Mouse (Mus musculus) heart, embryonic 13.5 days (tissue): ENCODE measurements around the gene Ar. TPM values are rescaled to one million over a fixed set of nuclear protein-coding genes. Genes with fewer than 3 reads are reported as not detected.

Experiments
- ATAC-seq: fragments of 200-750 bp; cut with Nextera tagmentation; 2 replicates; pipeline ENCODE4 v1.8.0; 2017; ENCODE audit warnings: moderate TSS enrichment; ENCODE audit not compliant: insufficient number of reproducible peaks, low FRiP score, low TSS enrichment; ENCODE audit errors: extremely low read depth
- H3K27ac ChIP-seq: fragments of 300-500 bp; sonication (generic); replicated peaks from 2 replicates; pipeline ENCODE4 v1.5.1; 2015; ENCODE audit warnings: moderate library complexity, mild to moderate bottlenecking, inconsistent platforms
- H3K27me3 ChIP-seq: fragments of 300-500 bp; sonication (generic); replicated peaks from 2 replicates; pipeline ENCODE4 v1.6.1; 2015; ENCODE audit warnings: mild to moderate bottlenecking, inconsistent platforms
- H3K36me3 ChIP-seq: fragments of 300-500 bp; sonication (generic); 2 replicates; pipeline ENCODE4 v1.6.1; 2015; ENCODE audit warnings: mild to moderate bottlenecking, inconsistent platforms
- H3K4me1 ChIP-seq: fragments of 300-500 bp; sonication (generic); 2 replicates; pipeline ENCODE4 v1.6.1; 2015; ENCODE audit warnings: inconsistent platforms
- H3K4me2 ChIP-seq: fragments of 300-500 bp; sonication (generic); 2 replicates; pipeline ENCODE4 v1.6.1; 2015; ENCODE audit warnings: inconsistent platforms, mild to moderate bottlenecking, moderate library complexity
- H3K4me3 ChIP-seq: fragments of 300-500 bp; sonication (generic); 2 replicates; pipeline ENCODE4 v1.5.1; 2015; ENCODE audit warnings: moderate library complexity, mild to moderate bottlenecking, inconsistent platforms
- H3K9ac ChIP-seq: fragments of 300-500 bp; sonication (generic); 2 replicates; pipeline ENCODE4 v1.6.1; 2015; ENCODE audit warnings: inconsistent platforms, mild to moderate bottlenecking, moderate library complexity
- H3K9me3 ChIP-seq: fragments of 300-500 bp; sonication (generic); 2 replicates; pipeline ENCODE4 v1.6.1; 2016; ENCODE audit warnings: inconsistent platforms
- WGBS: fragments of 180-500 bp; shearing (Covaris S2); methylation state at CpG from one replicate; pipeline ENCODE4 v1.1.7; 2015; ENCODE audit warnings: mixed read lengths; 5-methylcytosine and 5-hydroxymethylcytosine counted together
- polyA plus RNA-seq: library from polyadenylated mRNA; unstranded; fragments of >200 nt; fragmentation: Nextera tagmentation; extraction: Ambion mirVana; gene quantifications from 2 replicates; pipeline ENCODE4 v1.2.1, GENCODE M21; 2015

Gene Ar
- polyA plus RNA-seq, 1 experiment from 2014 or later: 0.12 TPM

DNA sequence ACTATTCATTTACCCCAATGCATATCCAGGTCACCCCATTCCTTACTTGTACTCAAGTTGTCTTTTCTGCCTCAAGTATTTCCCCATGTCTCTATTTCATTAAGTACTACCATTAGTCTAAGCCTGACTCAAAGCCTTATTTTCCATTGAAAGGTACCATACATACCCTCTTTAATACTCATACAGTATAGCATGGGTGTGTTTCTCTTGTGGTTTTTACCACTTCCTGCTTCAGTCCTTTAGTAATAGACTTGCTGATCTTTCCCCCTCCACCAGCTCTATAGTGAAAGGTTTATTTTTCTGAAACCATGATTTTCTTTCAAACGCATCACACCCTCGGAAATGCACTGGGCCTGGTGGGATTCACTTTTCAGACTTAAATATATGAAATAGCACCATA is 117.2 kb downstream of the Ar start:
- H3K27ac ChIP-seq: no peak overlapping the region
- ATAC-seq: no peak
- H3K4me1 ChIP-seq: no peaks in the 10 kb centered on the region
- H3K4me3 ChIP-seq: no peak overlapping the region
- no peak overlapping the region for H3K9ac ChIP-seq
- no peaks in the 10 kb centered on the region for H3K27me3 ChIP-seq
- H3K9me3 ChIP-seq: no peaks in the 10 kb centered on the region
- H3K36me3 ChIP-seq: no peaks in the 10 kb centered on the region
- WGBS: 91% methylated on average over 2 of the region's 2 CpGs
- H3K4me2 ChIP-seq: no peak overlapping the region

DNA sequence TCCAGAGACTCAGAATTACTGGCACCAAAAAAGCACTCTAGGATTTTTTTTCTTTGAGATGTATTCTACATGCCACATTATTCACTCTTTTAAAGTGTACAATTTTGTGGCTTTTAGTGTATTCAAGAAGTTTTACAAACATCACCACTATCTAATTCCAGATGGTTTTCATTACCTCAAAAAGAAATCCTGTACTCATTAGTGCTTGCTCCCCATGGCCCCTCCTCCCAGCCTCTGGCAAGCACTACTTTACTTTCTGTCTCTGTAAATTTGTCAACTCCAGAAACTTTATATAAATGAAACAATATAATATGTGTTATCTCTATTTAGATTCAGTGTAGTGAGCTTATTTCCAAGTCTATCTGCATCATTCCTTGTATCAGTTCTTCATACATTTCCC is 122.8 kb downstream of the Ar start:
- Histone ChIP-seq H3K9me3 (no peaks in the 10 kb centered on the region), H3K4me3 (no peak overlapping the region), H3K4me1 (no peaks in the 10 kb centered on the region), H3K27ac (no peak overlapping the region), H3K36me3 (no peaks in the 10 kb centered on the region), H3K9ac (no peak overlapping the region), H3K27me3 (no peaks in the 10 kb centered on the region), H3K4me2 (no peak overlapping the region)
- no peak for ATAC-seq

DNA sequence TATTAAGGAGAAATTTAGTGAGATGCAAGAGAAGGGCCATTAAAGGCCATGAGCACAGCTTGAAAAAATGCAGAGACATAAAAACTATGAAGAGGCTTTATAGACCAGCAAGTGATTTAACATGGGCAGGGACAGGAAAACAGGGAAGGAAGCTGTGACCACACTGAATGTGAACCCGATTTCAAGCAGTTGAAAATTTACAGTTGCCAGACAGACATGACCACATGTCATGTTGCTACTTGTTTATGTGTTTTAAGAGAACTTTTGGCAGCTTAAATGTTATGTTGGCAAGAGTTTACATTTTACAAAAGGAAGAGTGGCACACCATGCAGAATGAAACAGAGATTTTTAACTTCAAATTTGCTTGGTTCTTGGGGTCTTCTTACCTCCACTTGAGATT is 143.2 kb downstream of the Ar start:
- WGBS: 31% methylated on average over 1 of the region's 1 CpGs
- no peak for ATAC-seq
- H3K9me3 ChIP-seq: no peaks in the 10 kb centered on the region
- H3K4me3 ChIP-seq: no peak overlapping the region
- H3K36me3 ChIP-seq: no peaks in the 10 kb centered on the region
- H3K27ac ChIP-seq: no peak overlapping the region
- H3K27me3 ChIP-seq: no peaks in the 10 kb centered on the region
- no peak overlapping the region for H3K9ac ChIP-seq
- H3K4me1 ChIP-seq: no peaks in the 10 kb centered on the region
- no peak overlapping the region for H3K4me2 ChIP-seq

DNA sequence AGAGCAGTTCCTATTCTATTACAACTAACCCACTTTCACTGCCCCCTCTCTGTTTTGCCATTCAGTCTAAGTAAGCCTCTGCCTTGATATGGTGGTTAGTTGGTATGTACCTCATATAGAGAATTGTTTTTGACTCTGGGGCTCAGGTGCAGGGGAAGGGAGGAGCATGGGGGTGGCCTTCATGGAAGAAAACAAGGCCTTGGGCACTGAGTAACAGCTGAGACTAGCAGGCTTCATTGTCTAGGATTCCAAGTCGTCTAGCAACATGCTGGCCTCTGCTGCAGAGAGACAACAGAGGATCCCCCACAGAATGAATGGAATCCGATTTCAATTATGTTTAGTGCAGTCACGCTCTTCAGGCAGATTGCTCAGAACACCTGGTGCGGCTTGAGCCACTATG is 152.1 kb downstream of the Ar start:
- H3K4me1 ChIP-seq: no peaks in the 10 kb centered on the region
- no peak overlapping the region for H3K4me3 ChIP-seq
- no peak overlapping the region for H3K4me2 ChIP-seq
- H3K27ac ChIP-seq: no peak overlapping the region
- no peaks in the 10 kb centered on the region for H3K9me3 ChIP-seq
- H3K36me3 ChIP-seq: no peaks in the 10 kb centered on the region
- 77% methylated on average over 4 of the region's 4 CpGs for WGBS
- H3K9ac ChIP-seq: no peak overlapping the region
- ATAC-seq: no peak
- no peaks in the 10 kb centered on the region for H3K27me3 ChIP-seq

DNA sequence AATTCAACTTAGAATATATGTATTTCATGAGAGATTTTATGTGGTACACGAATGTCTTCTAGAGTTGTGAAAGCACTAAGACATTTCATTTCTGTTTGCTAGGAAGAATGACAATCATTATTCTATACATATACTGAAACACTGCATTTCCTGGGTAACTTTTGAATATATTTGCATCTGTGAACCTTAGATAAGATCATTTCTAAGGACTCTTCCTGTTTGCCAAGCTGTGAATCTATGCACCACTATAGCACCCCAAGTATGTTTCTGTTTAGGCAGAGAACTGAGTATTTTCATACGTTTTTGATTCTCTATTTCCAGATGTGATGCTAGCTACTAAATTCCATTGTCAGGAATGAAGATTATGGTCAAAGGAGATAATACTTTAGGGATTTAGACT is 153.4 kb downstream of the Ar start:
- Histone ChIP-seq H3K4me2 (no peak overlapping the region), H3K4me1 (no peaks in the 10 kb centered on the region), H3K36me3 (no peaks in the 10 kb centered on the region), H3K27ac (no peak overlapping the region), H3K9me3 (no peaks in the 10 kb centered on the region), H3K4me3 (no peak overlapping the region), H3K9ac (no peak overlapping the region), H3K27me3 (no peaks in the 10 kb centered on the region)
- 50% methylated on average over 2 of the region's 2 CpGs for WGBS
- ATAC-seq: no peak

DNA sequence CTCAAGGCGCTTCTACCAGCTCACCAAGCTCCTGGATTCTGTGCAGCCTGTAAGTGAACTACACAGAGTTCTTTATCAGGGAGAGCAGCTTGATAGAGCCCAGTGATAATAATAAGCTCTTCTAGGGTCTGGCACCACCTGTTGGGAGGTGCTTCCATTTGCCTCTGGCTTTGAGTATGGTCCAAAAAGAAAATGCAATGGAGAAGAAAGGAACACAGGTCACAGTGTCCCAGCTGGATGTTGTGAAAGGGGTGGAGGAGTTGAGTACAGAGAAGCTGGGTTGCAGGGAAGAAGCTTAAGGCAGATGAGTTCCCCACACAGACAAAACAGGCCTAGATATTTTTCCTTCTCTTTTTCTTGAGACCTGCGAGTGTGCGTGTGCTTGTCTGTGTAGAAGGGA is 167.4 kb downstream of the Ar start:
- Histone ChIP-seq H3K4me1 (no peaks in the 10 kb centered on the region), H3K27ac (no peak overlapping the region), H3K9me3 (no peaks in the 10 kb centered on the region), H3K4me2 (no peak overlapping the region), H3K36me3 (no peaks in the 10 kb centered on the region), H3K9ac (no peak overlapping the region), H3K27me3 (no peaks in the 10 kb centered on the region; the same call in 1 of the 2 replicates), H3K4me3 (no peak overlapping the region)
- WGBS: 82% methylated on average over 3 of the region's 3 CpGs
- ATAC-seq: no peak

DNA sequence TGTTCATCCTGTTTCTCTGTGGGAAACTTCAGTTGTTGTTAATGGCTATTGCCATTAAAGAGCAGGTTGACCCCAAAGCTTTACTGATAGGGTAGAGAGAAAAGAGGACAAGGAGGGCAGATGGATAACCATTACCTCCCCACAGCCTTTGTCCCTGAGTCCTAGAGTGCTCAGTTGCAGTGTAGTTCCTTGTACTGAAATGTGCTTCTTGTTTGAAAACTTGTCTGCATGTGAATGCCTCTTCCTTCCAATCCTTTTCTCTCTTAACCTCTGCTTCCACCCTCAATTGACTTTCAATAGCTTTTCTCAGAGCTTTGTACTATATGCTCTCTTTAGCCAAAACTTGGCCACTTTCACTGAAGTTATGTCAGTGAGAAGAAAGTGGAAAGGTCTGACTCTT is 168.9 kb downstream of the Ar start:
- Histone ChIP-seq H3K27ac (no peak overlapping the region), H3K9ac (no peak overlapping the region), H3K4me3 (no peak overlapping the region), H3K4me2 (no peak overlapping the region), H3K4me1 (no peaks in the 10 kb centered on the region), H3K36me3 (no peaks in the 10 kb centered on the region), H3K27me3 (no peaks in the 10 kb centered on the region; the same call in 1 of the 2 replicates), H3K9me3 (no peaks in the 10 kb centered on the region)
- no peak for ATAC-seq

DNA sequence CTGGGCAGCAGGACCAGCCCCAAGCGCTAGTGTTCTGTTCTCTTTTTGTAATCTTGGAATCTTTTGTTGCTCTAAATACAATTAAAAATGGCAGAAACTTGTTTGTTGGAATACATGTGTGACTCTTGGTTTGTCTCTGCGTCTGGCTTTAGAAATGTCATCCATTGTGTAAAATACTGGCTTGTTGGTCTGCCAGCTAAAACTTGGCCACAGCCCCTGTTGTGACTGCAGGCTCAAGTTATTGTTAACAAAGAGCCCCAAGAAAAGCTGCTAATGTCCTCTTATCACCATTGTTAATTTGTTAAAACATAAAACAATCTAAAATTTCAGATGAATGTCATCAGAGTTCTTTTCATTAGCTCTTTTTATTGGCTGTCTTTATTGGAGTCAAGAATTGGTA is 174.5 kb downstream of the Ar start:
- no peak overlapping the region for H3K27ac ChIP-seq
- no peak for ATAC-seq
- 66% methylated on average over 2 of the region's 2 CpGs for WGBS

DNA sequence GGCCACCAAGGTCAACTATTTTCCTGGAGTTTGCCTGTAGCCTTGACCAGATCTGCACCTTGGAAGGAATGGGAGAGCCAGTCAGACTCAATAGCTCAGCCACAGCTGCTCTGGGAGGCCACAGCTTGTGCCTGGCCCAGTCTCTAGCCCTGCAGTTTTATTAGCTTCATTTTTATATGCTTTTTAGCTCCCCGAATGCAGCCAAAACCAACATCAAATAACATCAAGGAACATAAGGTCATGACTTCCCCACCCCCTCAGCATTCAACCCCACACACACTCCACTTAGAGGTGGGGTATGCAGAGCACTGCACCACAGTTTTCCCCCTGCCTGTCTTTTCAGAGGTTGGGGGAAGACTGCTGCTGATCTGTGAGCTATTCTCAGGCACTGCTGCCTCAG is 198.9 kb downstream of the Ar start:
- H3K36me3 ChIP-seq: no peaks in the 10 kb centered on the region
- H3K4me3 ChIP-seq: no peak overlapping the region
- H3K4me2 ChIP-seq: no peak overlapping the region
- no peaks in the 10 kb centered on the region for H3K9me3 ChIP-seq
- no peak overlapping the region for H3K27ac ChIP-seq
- no peaks in the 10 kb centered on the region for H3K27me3 ChIP-seq
- no peak overlapping the region for H3K9ac ChIP-seq
- ATAC-seq: no peak
- no peaks in the 10 kb centered on the region for H3K4me1 ChIP-seq
- 69% methylated on average over 1 of the region's 1 CpGs for WGBS

More for the DNA sequence above, 174.5 kb downstream of the Ar start:
- Histone ChIP-seq H3K9ac (no peak overlapping the region), H3K36me3 (no peaks in the 10 kb centered on the region), H3K4me3 (no peak overlapping the region), H3K27me3 (no peaks in the 10 kb centered on the region; the same call in 1 of the 2 replicates), H3K9me3 (no peaks in the 10 kb centered on the region), H3K4me1 (no peaks in the 10 kb centered on the region), H3K4me2 (no peak overlapping the region)

DNA sequence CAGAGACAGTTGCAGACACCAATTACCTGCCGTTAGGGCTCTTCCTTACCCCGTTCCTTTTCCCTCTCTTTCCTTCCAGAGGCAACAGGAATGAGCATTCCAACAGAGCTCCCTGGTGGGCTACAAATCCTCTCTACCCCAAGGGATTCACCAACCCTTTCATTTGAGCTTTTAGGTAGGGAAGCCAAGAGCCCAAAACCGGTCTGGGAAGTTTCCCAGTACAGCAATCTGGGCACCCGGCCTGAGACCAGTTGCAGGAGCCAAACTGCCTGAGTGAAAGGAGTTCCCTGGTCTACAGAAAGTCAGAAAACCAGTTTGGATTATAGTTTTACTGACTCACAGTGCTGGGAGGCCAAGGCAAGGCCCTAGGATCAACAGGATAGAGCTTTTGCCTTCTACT is 199.5 kb downstream of the Ar start:
- no peaks in the 10 kb centered on the region for H3K27me3 ChIP-seq
- no peaks in the 10 kb centered on the region for H3K36me3 ChIP-seq
- H3K9me3 ChIP-seq: no peaks in the 10 kb centered on the region
- H3K4me3 ChIP-seq: no peak overlapping the region
- no peak overlapping the region for H3K9ac ChIP-seq
- no peak overlapping the region for H3K27ac ChIP-seq
- WGBS: 44% methylated on average over 4 of the region's 4 CpGs
- H3K4me1 ChIP-seq: no peaks in the 10 kb centered on the region
- no peak for ATAC-seq
- no peak overlapping the region for H3K4me2 ChIP-seq
